Mouse (Mus musculus): ENCODE data around the gene Pbx1.

The Pbx1 gene

DNA sequence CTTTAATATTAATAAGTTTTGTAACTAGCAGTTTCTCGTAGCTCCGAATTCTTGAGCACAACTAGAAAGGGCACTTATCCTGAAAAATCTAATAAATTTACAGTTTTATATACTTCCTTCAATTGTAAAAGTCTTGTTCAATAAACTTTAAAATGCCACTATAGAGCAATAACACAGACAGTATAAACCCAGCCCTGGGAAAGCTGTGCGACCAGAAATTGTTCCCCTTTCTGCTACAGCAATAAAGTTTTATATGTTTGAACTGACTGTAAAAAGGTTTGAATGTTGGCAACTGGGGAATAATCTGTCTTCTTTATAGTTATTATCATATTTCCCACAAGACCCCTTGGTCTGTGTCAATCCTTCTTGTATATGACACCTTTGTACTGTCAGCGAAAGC lies 136.3 kb downstream of the Pbx1 start:
- DNase-seq: no peak

- no peak for DNase-seq
Observed at GRCm38 (mm10) chr1:168293673-168294072, 138.4 kb downstream of the Pbx1 start.

- DNase-seq: no peak
Observed at GRCm38 (mm10) chr1:168292106-168292505, 140.0 kb downstream of the Pbx1 start.

DNA sequence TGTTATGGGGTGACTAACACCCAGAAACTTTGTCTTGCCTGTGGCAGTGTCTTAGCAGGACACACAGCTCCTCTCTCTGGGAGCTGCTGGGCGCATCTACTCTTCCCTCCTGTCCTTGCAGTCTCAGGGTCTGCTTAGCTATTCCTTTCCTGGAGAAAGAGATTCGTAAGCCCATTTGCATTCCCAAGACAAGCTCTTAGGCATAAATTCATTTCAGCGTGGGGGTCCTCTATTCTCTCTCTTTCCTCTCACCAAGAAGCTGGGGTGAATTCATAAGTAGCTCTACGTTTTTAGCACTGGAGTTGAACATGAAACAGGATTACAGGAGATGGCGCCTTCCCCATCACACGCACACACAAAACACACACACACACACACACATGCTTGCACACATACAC lies 140.4 kb downstream of the Pbx1 start:
- DNase-seq: no peak

DNA sequence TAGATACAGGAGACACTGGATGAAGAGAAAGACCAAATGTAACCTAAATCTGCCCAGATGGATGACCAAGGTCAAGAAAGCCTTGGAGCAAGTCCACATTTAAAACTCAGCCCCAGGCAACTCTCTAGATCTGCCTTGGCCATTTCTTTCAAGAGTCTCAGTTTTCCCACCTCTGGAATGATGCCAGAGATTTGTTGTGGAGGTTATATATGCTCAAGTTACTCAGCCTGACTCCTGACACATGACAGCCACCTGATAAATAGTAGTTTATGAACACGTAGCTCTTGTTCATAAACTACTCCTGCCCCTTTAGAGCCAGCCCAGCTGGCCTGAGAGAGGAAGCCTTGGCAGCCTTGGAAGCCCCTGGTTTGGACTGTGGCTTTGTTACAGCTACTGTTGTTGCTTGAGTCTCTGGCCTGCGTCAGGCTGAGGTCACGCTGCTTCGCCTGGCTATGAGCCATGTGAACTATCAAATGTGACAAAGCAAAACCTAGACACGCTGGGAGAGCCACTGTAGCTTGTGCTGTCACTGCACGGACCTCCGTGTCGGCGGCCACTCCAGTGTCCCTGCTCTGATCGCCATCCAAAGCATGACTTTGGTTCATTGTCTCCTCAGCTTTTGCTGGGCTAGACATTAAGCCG lies 140.9 kb downstream of the Pbx1 start:
- peak; percentile 33 for DNase-seq

DNA sequence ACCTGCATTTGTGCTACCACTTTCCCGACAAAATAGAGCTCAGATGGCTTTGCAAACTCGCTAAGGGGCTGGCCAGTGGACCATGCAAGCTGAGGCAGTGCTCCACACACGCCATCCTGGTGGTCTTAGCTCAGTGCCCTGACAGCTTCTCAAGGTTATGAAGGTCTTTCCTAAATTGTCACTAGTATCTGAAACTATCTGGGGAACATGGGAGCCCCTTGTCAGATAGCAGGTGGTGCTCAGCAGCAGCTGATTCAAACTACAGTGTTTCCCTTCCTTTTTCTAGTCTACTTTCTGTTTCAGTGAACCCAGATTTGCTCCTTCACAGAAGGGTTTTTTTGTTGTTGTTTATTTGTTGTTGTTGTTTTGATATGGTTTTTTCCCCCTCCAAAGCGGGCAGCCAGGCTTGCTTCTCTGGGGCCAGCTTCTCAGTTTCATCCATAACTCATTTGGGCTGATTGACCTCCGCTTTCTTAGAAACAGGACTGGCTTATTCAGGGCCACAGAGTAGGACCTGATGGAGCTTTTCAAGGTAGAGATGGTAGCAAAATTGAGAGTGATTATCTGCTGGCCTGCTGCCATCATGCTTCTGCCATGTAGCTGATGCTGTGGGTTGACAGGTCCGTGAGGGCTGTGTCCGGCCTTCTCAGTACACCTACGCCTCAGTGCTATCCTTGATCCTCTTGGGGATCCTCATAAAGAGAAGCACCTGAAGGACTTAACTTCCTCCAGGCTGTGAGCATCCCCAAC lies 141.7 kb downstream of the Pbx1 start:
- no peak for DNase-seq

- no peak for DNase-seq
Observed at GRCm38 (mm10) chr1:168288891-168289545, 143.1 kb downstream of the Pbx1 start.

GRCm38 (mm10) chr1:168287843-168288591 lies 144.1 kb downstream of the Pbx1 start:
- peak; percentile 77 for DNase-seq

DNA sequence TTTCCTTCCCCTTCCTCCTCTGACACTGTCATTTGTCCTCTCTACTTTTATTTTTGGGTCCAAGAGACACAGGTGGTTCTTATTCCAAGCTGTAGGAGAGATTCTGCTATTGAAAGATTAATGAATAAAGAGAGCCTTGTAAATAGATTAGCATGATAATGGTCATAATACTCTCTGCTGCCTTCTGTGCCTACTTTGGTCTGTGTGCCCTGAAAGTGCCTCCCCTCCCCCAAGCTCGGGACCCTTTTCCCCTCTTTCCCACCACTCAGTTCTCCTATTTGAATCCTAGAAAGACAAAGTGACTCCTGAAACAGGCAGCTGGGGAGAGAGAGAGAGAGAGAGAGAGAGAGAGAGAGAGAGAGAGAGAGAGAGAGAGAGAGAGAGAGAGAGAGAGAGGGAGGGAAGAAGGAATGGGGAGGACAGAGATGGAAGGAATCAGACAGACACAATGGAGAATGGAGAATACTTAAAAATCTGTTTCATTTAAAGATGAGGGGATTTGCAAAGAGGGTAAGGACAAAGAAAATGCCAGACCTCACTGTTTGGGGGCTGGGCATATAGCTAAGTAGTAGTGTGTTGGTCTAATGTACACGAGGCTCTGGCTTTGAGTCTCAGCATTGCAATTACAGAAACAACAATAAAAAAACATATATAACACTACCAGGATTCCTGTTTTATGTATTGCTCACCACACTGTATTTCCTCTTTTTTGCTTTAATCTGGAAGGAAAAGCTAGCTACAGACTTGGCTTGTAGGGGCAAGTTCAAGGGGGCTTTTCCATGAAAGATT lies 145.0 kb downstream of the Pbx1 start:
- no peak for DNase-seq

DNA sequence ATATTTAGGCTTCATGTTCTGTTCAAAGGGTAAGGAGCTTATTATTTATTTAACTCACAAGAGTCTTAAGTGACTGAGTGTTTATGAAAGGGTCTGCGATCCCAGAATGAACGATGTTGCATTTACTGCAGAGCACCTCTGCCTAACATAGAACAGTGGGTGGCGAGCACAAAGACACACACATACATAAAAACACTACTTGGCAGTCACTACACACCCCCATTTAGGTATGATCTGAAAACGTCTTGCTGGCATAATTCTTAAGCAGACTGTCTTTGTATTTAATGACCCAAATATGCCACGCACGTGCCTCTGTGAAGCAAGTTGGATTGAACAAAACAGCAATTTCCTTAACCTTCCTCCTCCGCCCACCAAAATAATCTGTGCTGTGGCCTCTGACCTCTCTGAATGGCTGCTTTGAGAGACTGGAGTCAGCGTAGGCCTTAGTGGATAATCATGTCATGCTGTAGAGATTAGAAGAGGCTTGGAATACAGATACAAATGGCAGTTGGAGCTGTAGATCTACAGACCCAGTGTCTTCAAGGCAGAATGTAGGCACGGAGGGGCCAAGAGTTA lies 147.4 kb downstream of the Pbx1 start:
- DNase-seq: no peak

GRCm38 (mm10) chr1:168283841-168284565 lies 148.1 kb downstream of the Pbx1 start:
- no peak for DNase-seq

- no peak for DNase-seq
Observed at GRCm38 (mm10) chr1:168283421-168283820, 148.6 kb downstream of the Pbx1 start.

DNA sequence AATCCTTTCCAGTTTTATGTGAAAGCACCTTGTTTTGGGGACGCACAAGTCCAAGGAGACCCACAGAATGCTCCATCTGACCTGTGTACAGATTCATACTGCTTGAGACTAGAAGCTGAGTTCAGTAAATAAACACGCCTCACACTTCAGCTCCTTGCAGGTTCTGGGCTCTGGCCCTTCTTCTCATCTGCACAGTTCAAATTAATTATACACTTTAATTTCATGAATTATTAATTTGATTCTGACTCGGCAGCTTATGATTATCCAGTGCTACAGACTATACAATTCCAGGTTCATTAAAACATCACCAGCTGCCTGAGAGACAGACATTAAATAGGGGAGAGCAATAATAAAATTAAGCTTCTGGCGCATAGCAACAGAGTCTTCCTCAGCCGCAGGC lies 156.4 kb downstream of the Pbx1 start:
- no peak for DNase-seq

DNA sequence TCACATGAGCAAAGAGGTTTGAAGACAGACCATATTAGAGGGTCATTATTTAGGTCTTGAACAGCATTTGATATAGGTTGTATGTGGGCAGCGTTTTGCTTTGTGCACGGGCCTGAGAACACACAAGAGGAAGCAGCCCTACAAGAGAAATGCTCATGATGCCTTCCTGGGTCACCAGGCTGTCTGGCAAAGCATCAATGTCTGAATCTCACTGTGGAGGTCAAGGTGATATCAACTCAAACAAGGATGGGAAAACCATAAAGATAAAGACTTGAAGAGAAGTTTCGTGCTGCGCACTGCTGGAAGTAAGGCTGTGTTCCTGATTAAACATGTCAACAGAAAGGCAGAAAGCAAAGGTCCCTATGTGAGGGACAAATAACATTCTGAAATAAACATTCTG lies 157.8 kb downstream of the Pbx1 start:
- DNase-seq: no peak

GRCm38 (mm10) chr1:168272091-168272490 lies 160.0 kb downstream of the Pbx1 start:
- DNase-seq: no peak

DNA sequence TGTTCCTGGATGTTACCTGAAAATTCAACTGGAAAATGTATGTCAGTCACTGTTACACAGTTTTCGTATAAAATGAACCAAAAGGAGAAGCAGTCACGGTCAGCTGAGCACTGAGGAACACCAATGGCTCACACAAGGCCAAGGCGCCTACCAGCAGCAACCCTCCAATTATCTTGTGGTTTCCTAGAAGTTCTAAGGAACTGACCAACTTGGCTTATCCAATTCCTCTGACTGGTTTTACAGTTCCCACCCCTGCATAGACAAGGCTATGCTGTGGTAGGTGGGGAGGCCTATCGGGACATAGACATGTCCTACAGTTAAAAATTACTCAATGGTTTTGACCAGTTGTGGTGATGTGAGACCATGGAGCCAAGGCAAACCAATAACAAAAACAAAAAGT lies 160.9 kb downstream of the Pbx1 start:
- DNase-seq: no peak

- DNase-seq: no peak
Observed at GRCm38 (mm10) chr1:168268751-168269623, 163.1 kb downstream of the Pbx1 start.

- DNase-seq: no peak
Observed at GRCm38 (mm10) chr1:168268224-168268623, 163.8 kb downstream of the Pbx1 start.

- DNase-seq: no peak
Observed at GRCm38 (mm10) chr1:168265594-168266390, 166.3 kb downstream of the Pbx1 start.

DNA sequence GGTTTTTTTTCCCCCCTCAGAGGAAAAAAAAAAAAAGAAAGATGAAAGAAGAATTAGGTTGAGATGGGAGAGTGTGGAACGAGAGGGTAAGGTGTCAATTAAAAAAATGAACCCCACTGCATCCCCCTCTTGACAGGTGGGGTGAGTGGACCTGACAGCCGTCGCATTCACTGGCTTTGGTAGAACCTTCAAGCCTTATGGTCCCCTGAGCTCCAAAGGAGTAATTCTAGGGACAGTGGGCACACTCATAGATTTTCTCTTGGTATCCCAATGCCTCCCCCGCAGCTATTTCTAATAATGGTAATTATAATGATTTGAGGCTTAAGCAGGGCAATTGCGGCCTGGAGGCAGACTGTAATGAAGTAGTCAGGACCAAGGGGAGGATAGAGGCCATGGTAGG lies 167.0 kb downstream of the Pbx1 start:
- no peak for DNase-seq
